Mouse (Mus musculus) layer of hippocampus, adult 8-10 months (tissue): ENCODE results near the gene Lrfn1. TPM values are rescaled to one million over a fixed set of nuclear protein-coding genes. Genes with fewer than 3 reads are reported as not detected.
"Not testable (repeated sequence)": the region's sequence is repeated elsewhere in the genome, so short reads cannot be mapped to it uniquely, and the experiment has no call there.

Source experiments
- DNase-seq, 2 experiments: peaks; one replicate each; pipeline ENCODE4 v3.0.0; 2022; ENCODE audit warnings: low spot score in 2 of 2
- total RNA-seq, 4 experiments: library from RNA; stranded (reverse); gene quantifications; 2 replicates each; pipeline ENCODE4 v1.2.4; 2022

Lrfn1 gene
- total RNA-seq, 4 experiments from 2014 or later: 68.2 to 77.3 (median 71.5) TPM

DNA sequence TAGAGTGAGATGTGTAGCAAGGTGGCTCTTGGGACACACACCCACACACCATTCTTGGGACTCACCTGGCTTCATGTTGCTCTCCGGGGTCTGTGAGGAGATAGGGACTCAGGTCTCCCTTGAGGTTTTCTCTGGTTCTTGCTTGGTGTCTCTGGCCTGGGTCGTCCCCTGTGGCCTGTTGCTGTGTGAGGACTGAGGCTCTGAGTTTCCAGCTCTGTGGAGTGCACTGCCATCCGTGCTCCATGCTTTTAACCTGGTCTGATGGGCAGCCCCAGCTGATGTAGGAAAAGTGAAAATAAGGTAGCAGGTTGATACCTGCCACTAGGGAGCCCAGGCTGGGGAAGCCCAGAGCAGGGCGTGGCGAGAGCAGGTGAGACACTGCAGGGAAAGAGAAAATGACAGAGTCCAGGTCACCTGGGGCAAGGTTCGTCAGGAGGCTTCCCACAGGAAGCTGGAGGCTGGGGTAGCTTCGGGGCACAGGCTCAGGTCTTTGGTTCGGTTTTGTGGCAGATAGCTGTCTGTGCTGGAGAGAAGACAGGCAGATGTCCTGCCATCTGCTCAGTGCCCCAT is 58.7 kb downstream of the Lrfn1 start, which contains the start of gene Ifnl2:
Gene Ifnl2, minus strand, starts transcription at position 51 of the 570 bp plus-strand sequence.
- DNase-seq: not testable (repeated sequence)

DNA sequence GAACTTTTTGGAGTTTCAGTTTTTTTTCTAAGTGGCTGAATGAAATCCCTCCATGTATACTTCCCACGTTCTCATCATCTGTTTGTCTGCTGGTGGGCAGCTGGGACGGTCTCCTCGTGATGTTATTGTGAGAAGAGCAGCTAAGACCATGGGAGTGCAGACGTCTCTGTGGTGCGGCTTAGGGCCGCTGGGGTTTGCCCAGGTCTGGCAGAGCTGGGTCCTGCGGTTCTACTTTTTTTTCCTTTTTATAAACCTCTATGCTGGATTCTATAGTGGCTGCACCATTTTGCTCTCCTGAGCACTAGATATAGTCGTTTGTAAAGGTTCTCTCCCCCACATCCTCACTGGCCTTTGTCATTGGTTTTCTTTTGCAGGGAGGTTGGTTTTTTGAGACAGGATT is 59.7 kb downstream of the Lrfn1 start:
- no peak for DNase-seq

Other genes with a start within 250 kb of the Lrfn1 start
- 10 to 100 TPM; 48.7 to 58.6 (median 56.9) TPM for gene Eid2, start 184.1 kb upstream of the Lrfn1 start, total RNA-seq
- 10 to 100 TPM; 29.9 to 39.5 (median 31.7) TPM for gene Eid2b, start 174.2 kb upstream of the Lrfn1 start, total RNA-seq
- gene Selenov, start 160.8 kb upstream of the Lrfn1 start, total RNA-seq: under 1 TPM in 2 of 4 experiments, not detected in 2; 0.70 to 0.98 TPM
- 1 to 10 TPM; 1.1 to 2.2 (median 1.7) TPM for gene Dll3, start 149.7 kb upstream of the Lrfn1 start, total RNA-seq
- 10 to 100 TPM; 41.2 to 54.2 (median 46.0) TPM for gene Timm50, start 139.9 kb upstream of the Lrfn1 start, total RNA-seq
- gene Supt5, start 113.2 kb upstream of the Lrfn1 start, total RNA-seq: 100 to 1,000 TPM; 119 to 125 (median 122) TPM
- gene Rps16, start 101.3 kb upstream of the Lrfn1 start, total RNA-seq: 100 to 1,000 TPM; 531 to 646 (median 582) TPM
- gene Plekhg2, start 79.4 kb upstream of the Lrfn1 start, total RNA-seq: 1 to 10 TPM; 5.8 to 7.8 (median 6.5) TPM
- 1 to 10 TPM; 1.8 to 7.9 (median 5.0) TPM for gene Zfp36, start 71.7 kb upstream of the Lrfn1 start, total RNA-seq
- gene Med29, start 59.3 kb upstream of the Lrfn1 start, total RNA-seq: 10 to 100 TPM; 16.0 to 20.2 (median 17.1) TPM
- 10 to 100 TPM; 72.9 to 77.5 (median 75.4) TPM for gene Paf1, start 59.0 kb upstream of the Lrfn1 start, total RNA-seq
- gene Gmfg, start 14.5 kb upstream of the Lrfn1 start, total RNA-seq: 1 to 10 TPM; 1.6 to 5.2 (median 3.2) TPM
- not detected for gene Ifnl2, start 58.5 kb downstream of the Lrfn1 start, total RNA-seq
- not detected for gene Ifnl3, start 70.9 kb downstream of the Lrfn1 start, total RNA-seq
- not detected for gene Sycn, start 88.9 kb downstream of the Lrfn1 start, total RNA-seq
- gene Nccrp1, start 95.3 kb downstream of the Lrfn1 start, total RNA-seq: under 1 TPM in 1 of 4 experiments, not detected in 3; 0.36 TPM
- gene Samd4b, start 146.2 kb downstream of the Lrfn1 start, total RNA-seq: 10 to 100 TPM; 62.6 to 73.9 (median 66.2) TPM
- gene Pak4, start 146.2 kb downstream of the Lrfn1 start, total RNA-seq: 10 to 100 TPM; 12.2 to 14.2 (median 13.1) TPM
- 1 to 10 TPM; 2.2 to 3.8 (median 2.4) TPM for gene Acp7, start 179.4 kb downstream of the Lrfn1 start, total RNA-seq
- 10 to 100 TPM; 16.1 to 30.5 (median 22.7) TPM for gene Fbxo27, start 240.9 kb downstream of the Lrfn1 start, total RNA-seq